Mouse (Mus musculus): ENCODE results near the gene Olfr638. TPM values are rescaled to one million over a fixed set of nuclear protein-coding genes. Genes with fewer than 3 reads are reported as not detected.

Olfr638 gene
- polyA plus RNA-seq, 1 experiment from 2014 or later: not detected

GRCm38 (mm10) chr7:104035145-104035544 lies 36.6 kb downstream of the Olfr638 start, which contains the start of gene Olfr641:
TSS of gene Olfr641 (plus strand) at chr7:104035445.
- no peak within 1 kb of the TSS for H3K4me3 ChIP-seq (replicated peaks; ENCODE audit: low read length)
- H3K4me1 ChIP-seq (ENCODE audit: control insufficient read depth, insufficient read depth, low read length): no peaks in the 10 kb centered on the region
- H3K9ac ChIP-seq (ENCODE audit: low read length): no peak within 1 kb of the TSS
- no peaks in the 10 kb centered on the region for H3K27me3 ChIP-seq (ENCODE audit: control insufficient read depth, insufficient read depth, low read length)
- WGBS: 67% methylated on average over 1 of the region's 1 CpGs
- H3K36me3 ChIP-seq (ENCODE audit: control insufficient read depth, insufficient read depth, low read length): no peaks in the 10 kb centered on the region
- no peaks in the 10 kb centered on the region for H3K9me3 ChIP-seq (replicated peaks; ENCODE audit: control insufficient read depth, low read length)
- no peak within 1 kb of the TSS for H3K27ac ChIP-seq (ENCODE audit: low read length)
- no peak for ATAC-seq (ENCODE audit: insufficient read depth, low FRiP score)
- no peak within 1 kb of the TSS for H3K4me2 ChIP-seq (ENCODE audit: low read depth, low read length)

GRCm38 (mm10) chr7:104050745-104051144 lies 52.2 kb downstream of the Olfr638 start:
- Histone ChIP-seq H3K36me3 (ENCODE audit: control insufficient read depth, insufficient read depth, low read length) (no peaks in the 10 kb centered on the region), H3K4me3 (replicated peaks; ENCODE audit: low read length) (no peak overlapping the region), H3K4me1 (ENCODE audit: control insufficient read depth, insufficient read depth, low read length) (no peaks in the 10 kb centered on the region), H3K9ac (ENCODE audit: low read length) (no peak overlapping the region), H3K4me2 (ENCODE audit: low read depth, low read length) (no peak overlapping the region), H3K9me3 (replicated peaks; ENCODE audit: control insufficient read depth, low read length) (no peaks in the 10 kb centered on the region), H3K27ac (ENCODE audit: low read length) (no peak overlapping the region), H3K27me3 (ENCODE audit: control insufficient read depth, insufficient read depth, low read length) (no peaks in the 10 kb centered on the region)
- WGBS: 86% methylated on average over 4 of the region's 4 CpGs
- ATAC-seq (ENCODE audit: insufficient read depth, low FRiP score): no peak

GRCm38 (mm10) chr7:104052566-104052965 lies 54.0 kb downstream of the Olfr638 start, which contains the start of gene Olfr642:
TSS of gene Olfr642 (minus strand) at chr7:104052666.
- H3K27me3 ChIP-seq (ENCODE audit: control insufficient read depth, insufficient read depth, low read length): no peaks in the 10 kb centered on the region
- 65% methylated on average over 1 of the region's 1 CpGs for WGBS
- no peak within 1 kb of the TSS for H3K27ac ChIP-seq (ENCODE audit: low read length)
- no peak for ATAC-seq (ENCODE audit: insufficient read depth, low FRiP score)
- H3K9ac ChIP-seq (ENCODE audit: low read length): no peak within 1 kb of the TSS
- H3K4me2 ChIP-seq (ENCODE audit: low read depth, low read length): no peak within 1 kb of the TSS
- no peaks in the 10 kb centered on the region for H3K4me1 ChIP-seq (ENCODE audit: control insufficient read depth, insufficient read depth, low read length)
- no peaks in the 10 kb centered on the region for H3K9me3 ChIP-seq (replicated peaks; ENCODE audit: control insufficient read depth, low read length)
- H3K4me3 ChIP-seq (replicated peaks; ENCODE audit: low read length): no peak within 1 kb of the TSS
- no peaks in the 10 kb centered on the region for H3K36me3 ChIP-seq (ENCODE audit: control insufficient read depth, insufficient read depth, low read length)

Other genes starting within 250 kb of the Olfr638 start
- gene Olfr630, start 241.4 kb upstream of the Olfr638 start, polyA plus RNA-seq (2015; fragmentation: Nextera tagmentation; extraction: Ambion mirVana): not detected in 2 replicates
- gene Olfr69, start 227.2 kb upstream of the Olfr638 start, polyA plus RNA-seq (2015; fragmentation: Nextera tagmentation; extraction: Ambion mirVana): not detected in 2 replicates
- not detected in 2 replicates for gene Olfr68, start 219.0 kb upstream of the Olfr638 start, polyA plus RNA-seq (2015; fragmentation: Nextera tagmentation; extraction: Ambion mirVana)
- gene Olfr67, start 206.9 kb upstream of the Olfr638 start, polyA plus RNA-seq (2015; fragmentation: Nextera tagmentation; extraction: Ambion mirVana): not detected in 2 replicates
- 3,025 and 3,577 TPM in 2 replicates for gene Hbb-bt, start 184.8 kb upstream of the Olfr638 start, polyA plus RNA-seq (2015; fragmentation: Nextera tagmentation; extraction: Ambion mirVana)
- 8,981 and 9,755 TPM in 2 replicates for gene Hbb-bs, start 170.7 kb upstream of the Olfr638 start, polyA plus RNA-seq (2015; fragmentation: Nextera tagmentation; extraction: Ambion mirVana)
- gene Hbb-bh2, start 158.2 kb upstream of the Olfr638 start, polyA plus RNA-seq (2015; fragmentation: Nextera tagmentation; extraction: Ambion mirVana): not detected in 2 replicates
- 0.95 and 1.4 TPM in 2 replicates for gene Hbb-bh1, start 155.6 kb upstream of the Olfr638 start, polyA plus RNA-seq (2015; fragmentation: Nextera tagmentation; extraction: Ambion mirVana)
- 35.5 and 42.6 TPM in 2 replicates for gene Hbb-y, start 145.5 kb upstream of the Olfr638 start, polyA plus RNA-seq (2015; fragmentation: Nextera tagmentation; extraction: Ambion mirVana)
- gene Olfr66, start 112.5 kb upstream of the Olfr638 start, polyA plus RNA-seq (2015; fragmentation: Nextera tagmentation; extraction: Ambion mirVana): not detected in 2 replicates
- gene Olfr64, start 104.3 kb upstream of the Olfr638 start, polyA plus RNA-seq (2015; fragmentation: Nextera tagmentation; extraction: Ambion mirVana): not detected in 2 replicates
- gene Olfr65, start 95.3 kb upstream of the Olfr638 start, polyA plus RNA-seq (2015; fragmentation: Nextera tagmentation; extraction: Ambion mirVana): not detected in 2 replicates
- not detected in 2 replicates for gene Olfr631, start 69.9 kb upstream of the Olfr638 start, polyA plus RNA-seq (2015; fragmentation: Nextera tagmentation; extraction: Ambion mirVana)
- gene Olfr632, start 64.4 kb upstream of the Olfr638 start, polyA plus RNA-seq (2015; fragmentation: Nextera tagmentation; extraction: Ambion mirVana): not detected in 2 replicates
- gene Olfr633, start 54.3 kb upstream of the Olfr638 start, polyA plus RNA-seq (2015; fragmentation: Nextera tagmentation; extraction: Ambion mirVana): not detected in 2 replicates
- 0.01 TPM in 1 of 2 replicates, not detected in the other for gene Olfr635, start 27.6 kb upstream of the Olfr638 start, polyA plus RNA-seq (2015; fragmentation: Nextera tagmentation; extraction: Ambion mirVana)
- gene Olfr639, start 18.6 kb downstream of the Olfr638 start, polyA plus RNA-seq (2015; fragmentation: Nextera tagmentation; extraction: Ambion mirVana): not detected in 2 replicates
- not detected in 2 replicates for gene Olfr640, start 26.8 kb downstream of the Olfr638 start, polyA plus RNA-seq (2015; fragmentation: Nextera tagmentation; extraction: Ambion mirVana)
- gene Olfr641, start 36.7 kb downstream of the Olfr638 start, polyA plus RNA-seq (2015; fragmentation: Nextera tagmentation; extraction: Ambion mirVana): not detected in 2 replicates
- gene Olfr642, start 53.9 kb downstream of the Olfr638 start, polyA plus RNA-seq (2015; fragmentation: Nextera tagmentation; extraction: Ambion mirVana): not detected in 2 replicates
- gene 4930516K23Rik, start 62.7 kb downstream of the Olfr638 start, polyA plus RNA-seq (2015; fragmentation: Nextera tagmentation; extraction: Ambion mirVana): not detected in 2 replicates
- not detected in 2 replicates for gene Olfr644, start 73.1 kb downstream of the Olfr638 start, polyA plus RNA-seq (2015; fragmentation: Nextera tagmentation; extraction: Ambion mirVana)
- not detected in 2 replicates for gene Olfr645, start 86.7 kb downstream of the Olfr638 start, polyA plus RNA-seq (2015; fragmentation: Nextera tagmentation; extraction: Ambion mirVana)
- gene Olfr646, start 106.1 kb downstream of the Olfr638 start, polyA plus RNA-seq (2015; fragmentation: Nextera tagmentation; extraction: Ambion mirVana): not detected in 2 replicates
- gene Ubqln5, start 131.1 kb downstream of the Olfr638 start, polyA plus RNA-seq (2015; fragmentation: Nextera tagmentation; extraction: Ambion mirVana): not detected in 2 replicates
- gene Olfr643, start 138.7 kb downstream of the Olfr638 start, polyA plus RNA-seq (2015; fragmentation: Nextera tagmentation; extraction: Ambion mirVana): not detected in 2 replicates
- gene Ubqln3, start 144.5 kb downstream of the Olfr638 start, polyA plus RNA-seq (2015; fragmentation: Nextera tagmentation; extraction: Ambion mirVana): not detected in 2 replicates
- gene Ubqlnl, start 151.8 kb downstream of the Olfr638 start, polyA plus RNA-seq (2015; fragmentation: Nextera tagmentation; extraction: Ambion mirVana): not detected in 2 replicates
- not detected in 2 replicates for gene Olfm5, start 166.1 kb downstream of the Olfr638 start, polyA plus RNA-seq (2015; fragmentation: Nextera tagmentation; extraction: Ambion mirVana)
- 0.26 and 0.27 TPM in 2 replicates for gene Olfr648, start 184.6 kb downstream of the Olfr638 start, polyA plus RNA-seq (2015; fragmentation: Nextera tagmentation; extraction: Ambion mirVana)
- gene Olfr649, start 197.2 kb downstream of the Olfr638 start, polyA plus RNA-seq (2015; fragmentation: Nextera tagmentation; extraction: Ambion mirVana): not detected in 2 replicates
- gene Trim6, start 220.0 kb downstream of the Olfr638 start, polyA plus RNA-seq (2015; fragmentation: Nextera tagmentation; extraction: Ambion mirVana): 0.87 and 0.89 TPM in 2 replicates
- 1.8 and 2.2 TPM in 2 replicates for gene Trim34a, start 245.7 kb downstream of the Olfr638 start, polyA plus RNA-seq (2015; fragmentation: Nextera tagmentation; extraction: Ambion mirVana)

All from stomach, embryonic 16.5 days (tissue).